Mouse (Mus musculus) naive thymus-derived CD4-positive, alpha-beta T cell, adult 2 months (primary cell): ENCODE measurements around the gene Hibadh.

Source experiments
- DNase-seq: peaks from one replicate; pipeline ENCODE4 v3.0.0-alpha.2; 2011; ENCODE audit warnings: low read depth

The Hibadh gene

GRCm38 (mm10) chr6:52501479-52501878 is 138.7 kb downstream of the Hibadh start:
- no peak for DNase-seq
